Mouse (Mus musculus) ES-E14 (cell line): Measurements from ENCODE around the gene Ppdpf.

Experiments
- CHD2 ChIP-seq: IDR thresholded peaks from 2 replicates; pipeline ENCODE4 v1.6.1; 2014; ENCODE audit warnings: mild to moderate bottlenecking, low read depth, low read length, inconsistent platforms
- HCFC1 ChIP-seq: IDR thresholded peaks from 2 replicates; pipeline ENCODE4 v1.6.1; 2012; ENCODE audit warnings: low read length, inconsistent platforms, borderline replicate concordance; ENCODE audit not compliant: insufficient read depth
- MAFK ChIP-seq: IDR thresholded peaks from 2 replicates; pipeline ENCODE4 v1.6.1; 2014; ENCODE audit warnings: mild to moderate bottlenecking, low read depth, low read length, inconsistent platforms; ENCODE audit not compliant: insufficient read depth
- ZC3H11A ChIP-seq: IDR thresholded peaks from 2 replicates; pipeline ENCODE4 v1.6.1; 2012; ENCODE audit warnings: low read depth, mild to moderate bottlenecking, inconsistent platforms, low read length, borderline replicate concordance
- ZNF384 ChIP-seq: IDR thresholded peaks from 2 replicates; pipeline ENCODE4 v1.6.1; 2012; ENCODE audit warnings: low read depth, low read length, inconsistent platforms

- TF ChIP-seq MAFK, result no peak
- TF ChIP-seq HCFC1, result no peak
- TF ChIP-seq CHD2, result no peak
- no peak for TF ChIP-seq ZC3H11A
- TF ChIP-seq ZNF384, result no peak
These were observed 29.9 kb upstream of the Ppdpf start for GRCm38 (mm10) chr2:181157180-181157579.
